Mouse (Mus musculus) megakaryocyte progenitor cell, adult 5-6 weeks (primary cell): Measurements from ENCODE around the gene Stat3. TPM values are rescaled to one million over a fixed set of nuclear protein-coding genes. Genes with fewer than 3 reads are reported as not detected.
A peak's percentile ranks its signal among the peaks of the same experiment; 100 is the strongest.

Source experiments
- ATAC-seq: replicated peaks from 2 replicates; pipeline ENCODE4 v1.8.0; 2016; ENCODE audit warnings: mild to moderate bottlenecking, moderate TSS enrichment, inconsistent platforms; ENCODE audit not compliant: poor library complexity
- total RNA-seq, 2 experiments: library from RNA; stranded (forward) in 1 of 2; stranded (reverse) in 1 of 2; fragments of 157-497, 149-512 nt in 1 of 2; fragments of 200-1000 nt in 1 of 2; gene quantifications; 2 replicates each; pipeline versions ENCODE4 v1.2.3 to v1.2.4; 2015 to 2017

Gene Stat3
- total RNA-seq (2015) (38.3 and 38.6 TPM in 2 replicates), total RNA-seq (2017) (78.6 and 85.3 TPM in 2 replicates)

GRCm38 (mm10) chr11:100939512-100940151 lies at the start of gene Stat3:
Gene Stat3, minus strand, starts transcription at chr11:100939540.
- peak; percentile 81 for ATAC-seq

DNA sequence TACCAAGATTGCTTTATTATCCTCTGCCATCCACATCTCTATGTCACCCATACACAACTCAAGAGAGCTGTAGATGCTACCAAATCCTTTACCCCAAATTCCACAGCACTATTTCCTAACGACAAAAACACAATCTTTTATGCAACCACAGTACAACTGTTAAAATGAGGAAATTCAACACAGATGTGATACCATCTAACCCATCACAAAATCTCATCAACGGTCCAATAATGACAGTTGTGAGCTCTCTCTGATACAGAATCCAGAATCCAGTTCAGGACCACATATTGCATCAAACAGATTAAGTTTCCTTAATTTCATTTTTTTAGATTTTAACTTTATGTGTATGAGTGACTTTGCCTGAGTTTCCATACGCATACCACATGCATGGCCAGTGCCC lies 49.3 kb upstream of the Stat3 start:
- ATAC-seq, result peak; percentile 39

DNA sequence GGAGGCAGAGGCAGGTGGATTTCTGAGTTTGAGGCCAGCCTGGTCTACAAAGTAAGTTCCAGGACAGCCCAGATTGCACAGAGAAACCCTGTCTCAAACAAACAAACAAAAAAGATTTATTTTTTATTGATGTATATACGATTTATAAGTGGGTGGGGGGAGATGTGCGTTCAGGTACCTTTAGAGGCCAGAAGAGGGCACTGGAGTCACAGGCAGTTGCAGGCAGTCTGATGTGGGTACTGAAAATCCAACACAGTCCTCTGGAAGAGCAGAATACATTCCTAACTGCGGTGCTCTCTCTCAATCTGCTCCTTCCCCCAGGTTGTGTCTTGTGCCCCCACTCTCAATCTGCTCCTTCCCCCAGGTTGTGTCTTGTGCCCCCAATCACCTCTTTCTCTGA lies 46.3 kb upstream of the Stat3 start:
- ATAC-seq, result 0 out of 2 replicates have a peak, but pooled peaks have one; percentile 41

GRCm38 (mm10) chr11:100983778-100984131 lies 44.4 kb upstream of the Stat3 start:
- no peak for ATAC-seq

- ATAC-seq, result peak; percentile 95
Measured at GRCm38 (mm10) chr11:100983125-100983777, 43.9 kb upstream of the Stat3 start.

- ATAC-seq, result no peak
Measured at GRCm38 (mm10) chr11:100982087-100982486, 42.7 kb upstream of the Stat3 start.

GRCm38 (mm10) chr11:100981236-100981635 lies 41.9 kb upstream of the Stat3 start:
- no peak for ATAC-seq

DNA sequence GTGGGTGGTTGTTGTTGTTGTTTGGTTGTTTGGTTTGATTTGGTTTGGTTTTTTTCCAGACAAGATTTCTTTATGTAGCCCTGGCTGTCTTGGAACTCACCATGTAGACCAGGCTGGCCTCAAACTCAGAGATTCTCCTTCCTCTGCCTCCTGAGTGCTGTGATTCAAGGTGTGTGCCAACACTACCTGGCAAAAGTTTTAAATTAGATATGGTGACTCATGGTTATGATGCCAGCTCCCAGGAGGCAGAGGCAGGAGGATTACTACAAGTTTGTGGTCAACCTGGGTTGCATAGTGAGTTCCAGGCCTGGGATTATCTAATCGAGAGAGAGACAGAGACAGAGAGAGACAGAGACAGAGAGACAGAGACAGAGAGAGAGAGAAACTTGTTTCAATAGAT lies 41.1 kb upstream of the Stat3 start:
- ATAC-seq, result no peak

GRCm38 (mm10) chr11:100979887-100980286 lies 40.5 kb upstream of the Stat3 start:
- ATAC-seq, result no peak

GRCm38 (mm10) chr11:100975241-100975640 lies 35.9 kb upstream of the Stat3 start:
- ATAC-seq, result no peak

- ATAC-seq, result no peak
Measured at GRCm38 (mm10) chr11:100974381-100974970, 35.1 kb upstream of the Stat3 start.

DNA sequence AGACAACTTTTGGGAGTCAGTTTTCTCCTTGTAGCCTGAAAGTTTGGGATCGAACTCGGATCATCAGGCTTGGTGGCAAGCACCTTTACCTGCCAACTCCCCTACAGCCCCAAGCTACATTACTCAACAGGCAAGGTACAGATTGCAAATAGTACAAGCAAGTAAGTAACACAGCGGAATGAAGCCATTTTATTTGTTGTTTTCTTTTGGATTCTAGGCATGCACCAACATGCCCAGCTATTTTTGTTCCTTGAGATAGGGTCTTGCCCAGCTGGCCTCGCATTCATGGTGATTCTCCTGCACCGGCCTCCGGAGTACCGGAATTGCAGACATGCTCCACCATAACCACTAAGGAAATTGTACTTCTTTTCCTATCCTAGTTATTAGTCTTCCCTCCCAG lies 33.9 kb upstream of the Stat3 start:
- no peak for ATAC-seq

GRCm38 (mm10) chr11:100971455-100971854 lies 32.1 kb upstream of the Stat3 start:
- no peak for ATAC-seq

- ATAC-seq, result peak; percentile 56
Measured at GRCm38 (mm10) chr11:100970557-100970937, 31.2 kb upstream of the Stat3 start, which contains the start of gene Cavin1. Gene Cavin1, minus strand, starts transcription at chr11:100970887.

DNA sequence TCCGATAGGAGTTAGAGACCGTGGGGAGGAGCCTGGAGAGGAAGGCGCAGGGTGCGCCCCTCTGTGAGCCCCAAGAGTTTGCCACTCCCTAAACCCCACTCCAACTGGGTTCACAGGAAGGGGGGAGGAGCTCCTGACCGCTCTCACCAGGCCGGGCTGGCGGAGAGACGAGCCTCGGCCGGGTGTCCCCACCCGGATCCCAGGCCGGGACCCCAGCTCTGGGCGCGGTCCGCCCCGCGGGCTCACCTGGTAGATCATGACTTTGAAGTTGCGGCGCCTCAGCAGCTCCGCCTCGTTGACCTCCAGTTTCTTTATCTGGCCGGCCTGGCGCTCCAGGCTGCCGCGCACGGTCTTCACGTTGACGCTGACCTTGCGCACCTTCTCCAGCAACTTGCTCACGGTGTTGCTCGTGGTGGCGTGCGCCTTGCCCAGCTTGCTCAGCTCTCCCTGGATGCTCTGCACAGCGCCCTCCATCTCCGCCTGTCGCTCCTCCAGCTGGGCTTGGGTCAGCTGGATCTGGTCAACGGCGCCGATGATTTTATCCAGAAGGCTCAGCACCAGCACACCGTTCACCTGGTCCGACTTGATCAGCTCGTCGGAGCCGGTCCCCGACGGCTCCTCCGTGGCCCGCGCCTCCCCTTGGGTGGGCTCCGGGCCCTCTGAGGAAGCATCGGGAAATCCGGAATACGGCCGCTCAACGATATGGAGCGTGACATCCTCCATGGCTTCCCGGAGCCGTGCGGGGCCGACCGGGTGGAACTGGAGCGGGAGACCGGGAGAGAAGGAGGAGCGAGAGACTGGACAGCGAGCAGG lies 30.6 kb upstream of the Stat3 start:
- ATAC-seq, result peak; percentile 38

- ATAC-seq, result 0 out of 2 replicates have a peak, but pooled peaks have one; percentile 5
Measured at GRCm38 (mm10) chr11:100969189-100969743, 29.9 kb upstream of the Stat3 start.

DNA sequence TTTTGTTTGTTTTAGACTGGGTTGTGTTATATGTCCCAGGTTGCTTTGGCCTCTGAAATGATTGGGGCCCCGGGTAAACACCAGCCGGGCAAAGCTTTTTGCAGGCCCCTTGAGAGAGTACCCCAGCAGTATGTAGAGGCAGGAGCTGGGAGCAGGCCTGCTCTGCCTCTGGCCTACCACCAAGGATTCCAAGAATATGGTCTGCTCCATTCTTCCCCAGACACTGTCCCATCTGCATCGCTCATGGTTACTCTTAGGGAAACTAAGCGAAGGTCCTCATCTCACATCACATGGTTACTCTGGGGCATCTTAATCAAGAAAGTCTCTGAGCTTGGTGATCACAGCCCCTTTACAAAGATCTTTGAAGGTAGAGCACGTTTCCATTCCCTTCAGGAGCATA lies 29.2 kb upstream of the Stat3 start:
- ATAC-seq, result no peak

DNA sequence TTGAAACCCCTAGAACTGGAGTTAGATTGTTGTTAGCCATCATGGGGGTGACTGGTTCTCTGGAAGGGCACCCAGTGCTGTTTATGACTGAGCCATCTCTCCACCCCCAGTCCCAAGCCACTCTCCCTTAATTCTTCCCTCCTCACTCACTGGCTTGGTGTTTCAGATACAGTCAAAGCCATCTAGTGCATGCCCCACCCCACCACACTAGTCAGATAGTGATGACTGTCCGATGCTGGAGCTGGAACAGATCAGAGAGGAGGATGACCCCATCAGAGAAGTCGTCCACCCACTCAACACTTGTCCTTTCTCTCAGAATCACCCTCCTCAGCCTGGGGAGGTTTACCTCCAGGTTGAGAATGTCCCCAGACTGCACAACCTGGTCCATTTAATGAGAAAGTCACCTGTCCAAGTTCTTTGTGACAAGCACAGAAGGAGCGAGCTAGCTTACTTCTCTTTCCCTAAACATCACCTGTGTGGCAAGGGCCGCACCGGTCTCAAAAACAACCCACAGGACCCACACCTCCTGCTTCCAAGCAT lies 28.6 kb upstream of the Stat3 start:
- no peak for ATAC-seq

- ATAC-seq, result no peak
Measured at GRCm38 (mm10) chr11:100967376-100967775, 28.0 kb upstream of the Stat3 start.

- no peak for ATAC-seq
Measured at GRCm38 (mm10) chr11:100965760-100966159, 26.4 kb upstream of the Stat3 start.
